Mouse (Mus musculus): ENCODE measurements around the gene Zfp988.
A peak's percentile ranks its signal among the peaks of the same experiment; 100 is the strongest.
"Not testable (repeated sequence)": the region's sequence is repeated elsewhere in the genome, so short reads cannot be mapped to it uniquely, and the experiment has no call there.

The Zfp988 gene

DNA sequence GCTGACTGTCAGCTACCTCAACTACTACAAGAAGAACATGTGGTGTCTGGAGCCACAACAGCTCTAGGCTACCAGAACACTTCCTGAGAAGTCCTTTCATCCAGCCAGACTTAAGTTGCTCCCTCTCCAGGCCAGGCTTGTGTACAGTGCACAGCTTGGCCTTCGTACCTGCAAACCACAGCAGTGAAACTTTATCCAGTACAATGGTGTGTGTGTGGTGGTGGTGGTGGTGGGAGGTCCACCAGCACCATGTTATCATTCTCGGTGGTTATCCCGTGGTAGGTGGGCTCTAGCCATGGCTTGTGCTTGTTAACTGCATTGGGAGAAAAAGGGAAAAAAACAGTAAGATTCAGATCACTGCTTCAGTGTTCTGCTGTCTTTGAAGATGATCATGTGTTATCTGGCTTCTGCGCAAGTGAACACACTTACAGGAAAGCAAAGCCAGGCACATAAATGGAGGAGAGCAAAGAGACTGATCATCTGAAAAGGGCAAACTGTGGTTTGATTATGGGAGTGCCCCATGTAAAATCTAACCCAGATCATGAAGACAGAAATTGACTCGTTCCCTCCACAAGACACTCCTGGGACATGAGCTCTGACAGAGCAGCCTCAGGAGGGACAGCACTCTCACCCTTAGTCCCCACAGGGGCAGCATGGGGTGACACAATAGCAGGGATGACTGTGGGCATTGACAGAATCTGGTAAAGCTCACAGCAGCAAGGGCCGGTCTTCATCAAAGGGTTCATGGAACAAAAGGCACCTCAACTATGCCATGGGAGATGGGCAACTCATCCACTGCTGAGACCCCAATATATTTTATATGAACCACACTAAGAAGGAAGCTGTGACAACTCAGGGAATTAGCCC is 37.8 kb downstream of the Zfp988 start:
- peak in 1 of 2 experiments; percentile 81 for DNase-seq (ENCODE audit: low spot score in 2 of 2)

DNA sequence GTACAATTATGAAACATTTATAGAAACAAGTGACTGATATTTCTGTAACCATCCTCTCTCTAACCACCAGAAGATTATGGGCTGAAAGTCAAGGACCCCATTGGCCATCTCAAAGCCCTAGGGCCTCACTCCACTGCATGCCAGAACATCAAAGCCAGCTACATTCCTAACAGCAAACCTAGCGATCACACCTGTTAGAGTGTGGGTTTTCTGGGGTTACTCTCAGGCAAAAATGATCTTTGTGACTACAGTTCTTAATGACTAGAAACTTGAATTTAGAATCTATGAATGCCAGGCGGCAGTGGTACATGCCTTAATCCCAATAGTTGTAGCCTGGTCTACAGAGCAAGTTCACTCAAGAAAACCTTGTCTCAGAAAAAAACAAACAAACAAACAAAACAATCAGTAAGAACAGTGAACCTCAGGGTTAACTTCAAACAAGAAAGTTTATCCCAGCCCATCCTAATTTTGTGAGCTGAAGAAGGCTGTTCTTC is 39.6 kb downstream of the Zfp988 start:
- peak in 1 of 2 experiments; percentile 59 for DNase-seq (ENCODE audit: low spot score in 2 of 2)

DNA sequence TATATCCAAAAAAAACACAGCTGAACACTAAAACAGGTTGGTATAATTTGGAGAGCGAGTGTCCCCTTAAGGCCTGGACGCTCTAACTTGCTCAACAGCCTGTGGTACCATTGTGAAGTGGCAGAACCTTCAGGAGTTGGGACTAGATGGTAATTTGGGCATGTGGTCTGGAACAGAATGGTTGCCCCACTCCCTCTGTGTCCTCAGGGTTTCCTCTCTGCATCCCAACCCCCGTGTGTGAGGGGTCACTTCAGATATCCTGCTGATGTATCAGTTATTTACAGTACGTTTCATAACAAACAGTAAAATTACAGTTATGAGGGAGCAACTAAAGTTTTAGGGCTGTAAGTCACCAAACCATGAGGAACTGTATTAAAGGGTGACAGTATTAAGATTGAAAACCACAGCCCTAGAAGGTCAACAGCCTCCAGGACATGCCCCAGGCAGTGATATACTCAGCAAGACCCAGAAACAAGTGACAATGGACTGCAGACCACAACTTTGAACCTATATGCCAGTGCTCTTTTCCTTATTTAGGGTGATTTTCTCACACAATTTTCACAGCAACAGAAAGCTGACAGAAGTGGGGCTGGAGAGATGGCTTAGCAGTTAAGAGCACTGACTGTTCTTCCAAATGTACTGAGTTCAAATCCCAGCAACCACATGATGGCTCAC is 41.0 kb downstream of the Zfp988 start:
- DNase-seq (ENCODE audit: low spot score in 2 of 2), result peak in 1 of 2 experiments; percentile 66

DNA sequence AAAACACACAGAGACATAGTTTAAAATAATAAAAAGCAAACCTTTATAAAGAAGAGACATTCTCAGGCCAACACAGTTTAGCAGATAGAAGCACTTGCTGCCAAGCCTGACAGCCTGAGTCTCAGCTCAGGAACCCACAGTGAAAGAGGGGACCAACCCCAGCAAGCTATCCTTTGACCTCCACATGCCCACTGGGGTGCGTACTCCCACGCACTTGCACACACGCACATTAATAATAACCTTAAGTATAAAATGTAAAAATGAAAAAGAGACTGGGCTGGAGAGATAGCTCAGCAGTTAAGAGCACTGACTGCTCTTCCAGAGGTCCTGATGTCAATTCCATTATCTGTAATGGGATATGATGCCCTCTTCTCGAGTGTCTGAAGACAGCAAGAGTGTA is 41.8 kb downstream of the Zfp988 start:
- DNase-seq (ENCODE audit: low spot score in 2 of 2), result peak in 1 of 2 experiments; percentile 57

DNA sequence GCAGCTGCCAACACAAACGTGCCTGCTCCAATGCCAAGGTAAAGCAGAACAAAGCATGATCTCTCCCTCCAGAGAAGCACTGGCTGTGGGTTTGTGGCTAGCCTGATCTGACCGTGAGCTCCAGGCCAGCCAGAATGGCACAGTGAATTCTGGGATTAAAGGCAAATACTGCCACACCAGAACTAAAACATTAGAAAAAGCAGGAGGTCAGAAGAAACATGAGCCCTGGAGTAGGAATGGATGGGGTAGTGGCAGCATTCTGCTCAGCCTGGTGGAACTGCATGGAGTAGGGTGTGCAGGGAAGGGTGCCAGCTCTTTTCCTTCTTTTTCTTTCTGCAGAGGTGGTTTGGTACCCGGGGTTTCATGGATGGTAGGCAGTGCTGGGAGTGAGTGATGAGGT is 42.4 kb downstream of the Zfp988 start:
- DNase-seq (ENCODE audit: low spot score in 2 of 2), result peak in 1 of 2 experiments; percentile 60

DNA sequence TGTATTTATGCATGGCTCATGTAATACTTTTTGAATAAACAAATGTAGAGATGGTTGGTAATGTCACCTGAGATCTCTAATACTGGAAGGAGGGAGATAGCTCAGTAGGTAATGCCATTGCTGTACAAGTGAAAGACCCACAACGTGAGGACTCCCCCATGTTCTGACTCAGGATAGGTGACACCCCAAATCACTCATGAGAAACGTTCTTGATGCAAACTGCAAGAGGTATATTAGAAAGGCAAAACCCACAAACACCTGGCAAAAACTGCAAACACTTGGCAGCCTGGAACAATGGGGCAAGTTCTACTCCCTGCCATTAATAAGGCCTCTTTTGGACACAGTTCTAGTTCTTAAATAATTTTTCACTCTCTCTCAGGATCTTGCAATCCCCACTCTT is 42.9 kb downstream of the Zfp988 start:
- DNase-seq (ENCODE audit: low spot score in 2 of 2), result peak in 1 of 2 experiments; percentile 54

DNA sequence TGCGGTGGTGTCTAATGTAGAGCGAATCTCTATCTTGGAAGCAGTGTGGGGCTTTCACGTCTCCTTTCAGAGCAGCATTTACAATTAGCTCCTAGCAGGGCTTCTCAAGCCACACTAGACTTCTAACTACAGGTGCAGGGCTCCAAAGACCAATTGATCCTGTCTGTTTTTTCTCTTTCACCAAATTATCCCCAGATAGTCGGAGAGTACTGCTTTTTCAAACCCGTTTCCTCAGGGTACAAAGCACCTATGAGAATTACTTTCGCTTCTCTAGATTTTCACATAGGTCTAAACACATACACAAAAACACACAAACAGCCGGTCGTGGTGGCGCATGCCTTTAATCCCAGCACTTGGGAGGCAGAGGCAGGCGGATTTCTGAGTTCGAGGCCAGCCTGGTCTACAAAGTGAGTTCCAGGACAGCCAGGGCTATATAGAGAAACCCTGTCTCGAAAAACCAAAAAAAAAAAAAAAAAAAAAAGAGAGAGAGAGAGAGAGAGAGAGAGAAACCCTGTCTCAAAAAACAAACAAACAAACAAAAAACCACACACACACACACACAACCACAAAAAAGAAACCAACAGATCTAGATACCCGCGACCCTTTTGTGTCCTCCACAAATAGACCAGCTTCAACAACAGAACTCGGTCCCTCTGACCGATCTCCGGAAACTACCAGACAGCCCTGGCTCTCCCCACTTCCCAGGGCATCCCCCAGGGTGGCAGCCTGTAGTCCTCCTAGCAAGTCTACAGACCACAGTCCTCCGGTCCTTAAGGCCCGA is 43.6 kb downstream of the Zfp988 start:
- peak; percentile 50 to 83 for DNase-seq (ENCODE audit: low spot score in 2 of 2)

DNA sequence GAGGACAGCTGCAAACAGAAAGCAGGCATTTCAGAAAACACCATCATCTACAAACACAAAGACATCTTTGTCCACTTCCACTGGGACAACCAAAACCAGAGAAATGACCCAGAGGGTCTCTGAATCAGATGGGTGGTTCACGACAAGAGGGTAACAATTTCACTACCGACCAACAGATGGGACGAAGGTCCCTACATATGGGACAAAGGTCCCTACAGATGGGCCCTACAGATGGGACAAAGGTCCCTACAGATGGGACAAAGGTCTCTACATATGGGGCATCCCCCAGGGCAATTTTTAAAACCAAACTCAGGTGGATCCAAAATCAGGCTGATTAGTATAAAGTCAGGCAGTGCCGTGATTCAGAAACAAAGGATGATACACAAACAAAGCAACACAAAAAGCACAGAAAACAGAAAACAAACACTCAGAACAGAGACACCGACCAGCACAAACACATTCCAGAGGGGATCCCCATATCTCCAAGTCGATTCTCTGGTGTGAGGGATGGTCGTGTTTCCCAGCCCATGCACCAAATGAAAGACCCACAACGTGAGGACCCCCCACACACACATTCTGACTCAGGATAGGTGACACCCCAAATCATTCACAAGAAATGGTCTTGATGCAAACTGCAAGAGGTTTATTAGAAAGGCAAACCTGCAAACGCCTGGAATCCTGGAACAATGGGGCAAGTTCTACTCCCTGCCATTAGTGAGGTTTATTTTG is 44.4 kb downstream of the Zfp988 start:
- DNase-seq (ENCODE audit: low spot score in 2 of 2), result peak in 1 of 2 experiments; percentile 74

DNA sequence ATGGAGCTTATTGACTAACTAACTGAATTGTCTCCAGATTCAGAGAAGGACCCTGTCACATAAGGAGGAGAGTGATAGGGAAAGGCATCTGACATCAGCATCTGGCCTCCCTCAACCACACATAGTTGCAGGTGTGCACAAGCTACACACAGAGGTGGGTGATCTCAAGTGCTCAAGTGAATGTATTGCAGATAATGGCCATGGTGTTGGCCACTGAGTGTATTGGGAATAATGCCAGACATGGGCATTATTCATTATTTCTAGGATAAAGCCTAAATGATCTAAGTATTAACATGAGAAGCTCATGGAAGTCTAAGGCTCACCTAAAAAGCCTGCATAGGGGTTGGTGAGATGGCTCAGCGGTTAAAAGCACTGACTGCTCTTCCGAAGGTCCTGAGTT is 45.1 kb downstream of the Zfp988 start:
- DNase-seq (ENCODE audit: low spot score in 2 of 2), result peak in 1 of 2 experiments; percentile 66

DNA sequence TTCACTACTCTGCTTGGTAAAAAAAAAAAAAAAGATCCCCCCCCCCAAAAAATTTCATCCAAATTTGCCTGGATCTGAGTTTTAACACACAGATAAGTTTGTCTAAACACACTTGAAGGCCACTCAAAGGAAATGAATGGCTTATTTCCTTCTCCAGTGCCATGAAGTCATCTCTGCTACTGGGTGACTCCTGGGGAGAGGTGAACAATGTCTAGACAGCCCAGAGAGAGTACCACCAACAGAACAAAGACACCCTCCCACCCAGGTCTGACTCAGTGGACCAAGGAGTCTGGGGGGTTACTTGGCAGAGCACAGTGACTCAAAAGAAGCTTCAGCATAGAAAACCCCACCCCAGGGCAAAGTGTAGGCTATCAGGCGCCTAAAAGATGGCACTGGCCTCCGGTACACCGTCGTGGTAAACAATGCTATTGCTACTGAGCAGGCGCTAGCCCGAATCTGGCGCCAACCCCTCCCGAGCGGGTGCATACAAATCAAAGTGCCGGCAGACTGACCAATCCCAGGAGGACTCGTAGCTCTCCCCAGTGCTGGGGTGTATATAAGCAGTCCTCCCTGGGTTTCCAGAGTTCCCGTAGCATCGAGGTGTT is 46.0 kb downstream of the Zfp988 start:
- DNase-seq (ENCODE audit: low spot score in 2 of 2), result peak in 1 of 2 experiments; percentile 63

DNA sequence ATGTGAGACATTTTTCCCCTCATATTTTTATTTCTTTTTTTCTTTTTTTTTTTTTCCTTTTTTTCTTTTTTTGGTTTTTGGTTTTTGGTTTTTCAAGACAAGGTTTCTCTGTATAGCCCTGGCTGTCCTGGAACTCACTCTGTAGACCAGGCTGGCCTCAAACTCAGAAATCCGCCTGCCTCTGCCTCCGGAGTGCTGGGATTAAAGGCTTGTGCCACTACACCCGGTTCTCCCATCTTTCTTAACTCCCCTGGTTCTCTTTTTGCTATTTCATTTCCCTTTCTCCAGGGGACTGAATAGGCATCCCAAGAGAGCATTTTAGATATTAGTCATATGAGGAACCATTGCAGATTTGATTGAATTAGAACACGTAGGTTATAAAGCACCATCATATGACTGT is 48.2 kb downstream of the Zfp988 start:
- DNase-seq (ENCODE audit: low spot score in 2 of 2), result peak in 1 of 2 experiments; percentile 53

DNA sequence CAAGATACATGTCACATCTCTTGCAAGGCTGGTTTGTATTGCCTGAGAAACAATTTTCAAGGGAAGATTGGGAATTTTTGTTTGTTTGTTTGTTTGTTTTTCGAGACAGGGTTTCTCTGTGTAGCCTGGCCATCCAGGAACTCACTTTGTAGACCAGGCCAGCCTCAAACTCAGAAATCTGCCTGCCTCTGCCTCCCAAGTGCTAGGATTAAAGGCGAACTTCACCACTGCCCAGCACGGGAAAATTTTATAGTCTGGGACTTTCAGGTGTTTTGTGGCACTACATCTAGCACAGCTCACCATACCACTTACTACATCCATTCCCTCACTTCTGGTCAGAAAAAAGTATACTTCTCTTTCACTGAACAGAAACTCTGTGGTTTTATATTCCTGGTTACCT is 50.6 kb downstream of the Zfp988 start:
- not testable (repeated sequence) for DNase-seq (ENCODE audit: low spot score in 2 of 2)

DNA sequence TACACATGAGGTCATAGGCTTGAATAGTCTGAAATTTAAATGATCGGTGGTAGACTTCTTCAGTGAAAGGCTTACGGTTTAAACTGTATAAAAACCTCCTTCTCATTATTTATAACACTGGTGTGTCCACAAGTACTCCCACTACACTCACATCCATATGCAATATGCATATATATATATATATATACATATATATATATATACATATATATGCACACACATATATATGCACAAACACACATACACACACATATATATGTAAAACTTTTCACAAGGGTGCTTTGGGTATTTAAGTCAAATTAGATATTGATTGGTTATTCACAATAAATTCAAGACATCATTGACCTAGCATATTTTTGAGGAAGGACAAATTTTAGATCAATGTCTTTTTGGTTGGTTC is 51.7 kb downstream of the Zfp988 start:
- not testable (repeated sequence) for DNase-seq (ENCODE audit: low spot score in 2 of 2)

DNA sequence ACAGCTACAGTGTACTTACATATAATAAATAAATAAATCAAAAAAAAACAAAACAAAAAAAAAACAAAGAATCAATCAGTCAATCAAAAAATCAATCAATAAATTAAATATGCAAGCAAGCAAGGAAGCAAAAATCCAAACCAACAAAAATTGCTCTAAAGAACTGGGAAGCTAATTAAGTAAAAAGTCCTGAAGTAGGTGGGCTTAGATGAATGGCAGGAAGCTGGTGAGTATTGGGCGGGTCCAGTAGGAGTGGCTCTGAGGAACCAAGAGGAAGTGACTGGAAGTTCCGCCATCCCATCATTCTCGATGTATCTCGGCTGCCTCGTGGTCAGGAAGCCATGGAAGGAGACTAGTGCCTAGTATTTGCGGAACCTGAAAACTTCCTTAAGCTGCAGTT is 55.5 kb downstream of the Zfp988 start, which contains the start of gene Zfp978:
Gene Zfp978, plus strand, starts transcription at position 301 of the 400 bp plus-strand sequence.
- DNase-seq (ENCODE audit: low spot score in 2 of 2), result not testable (repeated sequence)

DNA sequence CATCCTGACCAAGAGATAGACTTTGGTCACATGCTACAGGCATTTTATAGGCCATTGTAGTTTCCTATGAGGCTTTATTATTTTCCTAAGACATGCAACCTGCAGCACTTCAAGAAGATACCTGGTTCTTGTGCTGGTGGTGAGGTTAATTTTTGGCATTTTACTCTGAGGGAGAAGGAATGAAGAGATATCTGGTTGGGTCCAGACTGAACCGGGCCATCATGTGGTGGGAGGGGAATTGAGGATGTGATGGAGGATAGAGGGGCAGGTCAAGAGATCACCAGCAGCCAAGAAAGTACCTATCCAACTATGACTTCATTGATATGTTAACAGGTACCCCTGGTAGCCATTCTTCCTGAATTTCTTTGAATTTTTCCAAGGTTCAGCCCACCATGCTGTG is 56.4 kb downstream of the Zfp988 start:
- not testable (repeated sequence) for DNase-seq (ENCODE audit: low spot score in 2 of 2)

DNA sequence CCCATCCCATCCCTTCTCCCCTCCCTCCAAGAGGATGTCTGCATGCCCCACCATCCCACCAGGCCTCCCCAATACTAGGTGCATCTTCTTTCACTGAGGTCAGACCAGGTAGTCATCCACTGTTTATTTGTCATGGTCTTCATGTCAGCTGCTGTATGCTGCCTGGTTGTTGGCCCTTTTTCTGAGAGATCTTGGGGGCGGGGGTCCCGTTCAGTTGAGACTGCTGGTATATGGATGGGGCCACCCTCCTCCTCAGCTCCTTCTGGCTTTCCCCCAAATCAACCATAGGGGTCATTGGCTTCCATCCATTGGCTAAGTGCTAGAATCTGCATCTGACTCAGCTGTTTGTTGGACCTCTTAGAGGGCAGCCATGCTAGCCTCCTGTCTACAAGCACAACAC is 64.1 kb downstream of the Zfp988 start:
- not testable (repeated sequence) for DNase-seq (ENCODE audit: low spot score in 2 of 2)

DNA sequence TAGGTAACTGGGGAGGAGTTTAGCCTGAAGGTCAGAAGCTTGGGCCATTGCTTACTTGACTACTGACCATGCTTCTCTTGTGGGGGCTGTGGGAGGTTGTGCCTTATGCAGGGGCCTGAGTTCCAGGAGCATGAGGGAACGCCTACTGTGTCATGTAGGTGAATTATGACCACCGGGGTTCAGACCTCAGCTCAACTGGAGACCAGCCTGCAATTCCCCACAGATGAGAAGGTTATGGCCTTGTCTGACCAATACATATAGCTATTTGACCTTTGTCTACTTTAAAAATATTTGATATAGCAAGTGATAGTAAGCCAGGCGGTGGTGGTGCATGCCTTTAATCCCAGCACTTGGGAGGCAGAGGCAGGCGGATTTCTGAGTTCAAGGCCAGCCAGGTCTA is 77.7 kb downstream of the Zfp988 start:
- DNase-seq (ENCODE audit: low spot score in 2 of 2), result peak in 1 of 2 experiments; percentile 56

Data from spleen, postnatal 4 days (tissue).